Mouse (Mus musculus) lung, postnatal 0 days (tissue): ENCODE results near the gene E330021D16Rik. TPM values are rescaled to one million over a fixed set of nuclear protein-coding genes. Genes with fewer than 3 reads are reported as not detected.
A peak's percentile ranks its signal among the peaks of the same experiment; 100 is the strongest.
"Not testable (repeated sequence)": the region's sequence is repeated elsewhere in the genome, so short reads cannot be mapped to it uniquely, and the experiment has no call there.

ENCODE experiments used
- ATAC-seq: fragments of 200-750 bp; cut with Nextera tagmentation; 2 replicates; pipeline ENCODE4 v1.8.0; 2017; ENCODE audit warnings: moderate library complexity
- DNase-seq: peaks from one replicate; pipeline ENCODE4 v3.0.0-alpha.2; 2016; ENCODE audit warnings: low spot score
- H3K27ac ChIP-seq: fragments of 300-500 bp; sonication (generic); 2 replicates; pipeline ENCODE4 v1.5.1; 2014; ENCODE audit warnings: antibody characterized with exemption, mild to moderate bottlenecking, low read length, mixed read lengths
- H3K27me3 ChIP-seq: fragments of 300-500 bp; sonication (generic); replicated peaks from 2 replicates; pipeline ENCODE4 v1.6.1; 2014; ENCODE audit warnings: low read length, mixed read lengths; ENCODE audit not compliant: insufficient read depth
- H3K36me3 ChIP-seq: fragments of 300-500 bp; sonication (generic); 2 replicates; pipeline ENCODE4 v1.6.1; 2014; ENCODE audit warnings: low read length, mixed read lengths; ENCODE audit not compliant: insufficient read depth
- H3K4me1 ChIP-seq: fragments of 300-500 bp; sonication (generic); 2 replicates; pipeline ENCODE4 v1.6.1; 2014; ENCODE audit warnings: antibody characterized with exemption, low read depth, low read length, mixed read lengths; ENCODE audit not compliant: insufficient read depth
- H3K4me2 ChIP-seq: fragments of 300-500 bp; sonication (generic); replicated peaks from 2 replicates; pipeline ENCODE4 v1.6.1; 2014; ENCODE audit warnings: low read depth, mild to moderate bottlenecking, low read length, moderate library complexity, mixed read lengths
- H3K4me3 ChIP-seq: fragments of 300-500 bp; sonication (generic); 2 replicates; pipeline ENCODE4 v1.5.1; 2014; ENCODE audit warnings: low read depth, low read length
- H3K9ac ChIP-seq: fragments of 300-500 bp; sonication (generic); replicated peaks from 2 replicates; pipeline ENCODE4 v1.6.1; 2014; ENCODE audit warnings: low read depth, mild to moderate bottlenecking
- H3K9me3 ChIP-seq: fragments of 300-500 bp; sonication (generic); 2 replicates; pipeline ENCODE4 v1.6.1; 2016; ENCODE audit warnings: low read length, mixed read lengths
- CTCF ChIP-seq: IDR thresholded peaks from 2 replicates; pipeline ENCODE4 v1.5.1; 2016; ENCODE audit warnings: antibody characterized with exemption, mild to moderate bottlenecking
- EP300 ChIP-seq: IDR thresholded peaks from 2 replicates; pipeline ENCODE4 v1.6.1; 2016; ENCODE audit warnings: antibody characterized with exemption, mild to moderate bottlenecking, control low read depth
- WGBS: fragments of 180-500 bp; shearing (Covaris S2); extraction: QIAGEN DNeasy Blood & Tissue Kit; methylation state at CpG from one replicate; pipeline ENCODE4 v1.1.7; 2014; 5-methylcytosine and 5-hydroxymethylcytosine counted together
- polyA plus RNA-seq: library from polyadenylated mRNA; unstranded; fragments of >200 nt; fragmentation: Nextera tagmentation; extraction: Ambion mirVana; gene quantifications from 2 replicates; pipeline ENCODE4 v1.2.1, GENCODE M21; 2015

E330021D16Rik gene
- polyA plus RNA-seq, 1 experiment from 2014 or later: 0.11 TPM

GRCm38 (mm10) chr6:136455696-136456095, 40.3 kb upstream of the E330021D16Rik start:
- H3K4me1 ChIP-seq: no peaks in the 10 kb centered on the region
- no peak for TF ChIP-seq CTCF
- TF ChIP-seq EP300: no peak

GRCm38 (mm10) chr6:136452623-136453022, 37.3 kb upstream of the E330021D16Rik start:
- Histone ChIP-seq H3K27ac (no peak overlapping the region), H3K4me2 (no peak overlapping the region), H3K9ac (no peak overlapping the region), H3K27me3 (no peaks in the 10 kb centered on the region), H3K4me3 (no peak overlapping the region), H3K4me1 (no peaks in the 10 kb centered on the region), H3K36me3 (no peaks in the 10 kb centered on the region), H3K9me3 (no peaks in the 10 kb centered on the region)
- ATAC-seq (no peak), DNase-seq (no peak)
- TF ChIP-seq EP300 (no peak), CTCF (no peak)
- 81% methylated on average over 3 of the region's 3 CpGs for WGBS

More at GRCm38 (mm10) chr6:136455696-136456095, 40.3 kb upstream of the E330021D16Rik start:
- WGBS: 45% methylated on average over 3 of the region's 3 CpGs
- Histone ChIP-seq H3K9ac (no peak overlapping the region), H3K9me3 (no peaks in the 10 kb centered on the region), H3K36me3 (no peaks in the 10 kb centered on the region), H3K4me2 (no peak overlapping the region), H3K4me3 (no peak overlapping the region), H3K27me3 (no peaks in the 10 kb centered on the region), H3K27ac (no peak overlapping the region)
- DNase-seq (peak; percentile 58), ATAC-seq (peak; percentile 57)

GRCm38 (mm10) chr6:136450863-136451262, 35.5 kb upstream of the E330021D16Rik start:
- Histone ChIP-seq H3K27me3 (no peaks in the 10 kb centered on the region), H3K9ac (no peak overlapping the region), H3K36me3 (no peaks in the 10 kb centered on the region), H3K9me3 (no peaks in the 10 kb centered on the region), H3K4me3 (no peak overlapping the region), H3K27ac (no peak overlapping the region), H3K4me2 (no peak overlapping the region), H3K4me1 (no peaks in the 10 kb centered on the region)
- TF ChIP-seq CTCF: no peak
- TF ChIP-seq EP300: no peak
- WGBS: 88% methylated on average over 6 of the region's 6 CpGs
- DNase-seq (no peak), ATAC-seq (no peak)

GRCm38 (mm10) chr6:136449930-136450329, 34.6 kb upstream of the E330021D16Rik start:
- Histone ChIP-seq H3K27me3 (no peaks in the 10 kb centered on the region), H3K9ac (no peak overlapping the region), H3K4me3 (no peak overlapping the region), H3K4me2 (no peak overlapping the region), H3K36me3 (no peaks in the 10 kb centered on the region), H3K9me3 (no peaks in the 10 kb centered on the region), H3K27ac (no peak overlapping the region; the same call in 1 of the 2 replicates), H3K4me1 (no peaks in the 10 kb centered on the region)
- no peak for ATAC-seq
- TF ChIP-seq CTCF (no peak), EP300 (no peak)
- DNase-seq: no peak
- 77% methylated on average over 1 of the region's 1 CpGs for WGBS

GRCm38 (mm10) chr6:136449270-136449692, 33.9 kb upstream of the E330021D16Rik start:
- Histone ChIP-seq H3K9ac (no peak overlapping the region), H3K27me3 (no peaks in the 10 kb centered on the region), H3K4me1 (no peaks in the 10 kb centered on the region), H3K36me3 (no peaks in the 10 kb centered on the region), H3K4me2 (no peak overlapping the region), H3K9me3 (no peaks in the 10 kb centered on the region), H3K27ac (peak overlapping the region; percentile 15; the same call in 1 of the 2 replicates), H3K4me3 (no peak overlapping the region)
- 8% methylated on average over 9 of the region's 9 CpGs for WGBS
- DNase-seq (peak; percentile 80), ATAC-seq (peak; percentile 91)
- TF ChIP-seq CTCF (no peak), EP300 (no peak)

- not testable (repeated sequence) for H3K4me3 ChIP-seq, ATAC-seq, H3K9me3 ChIP-seq, H3K4me2 ChIP-seq, H3K4me1 ChIP-seq, H3K27me3 ChIP-seq, H3K9ac ChIP-seq, H3K36me3 ChIP-seq, DNase-seq, H3K27ac ChIP-seq
- WGBS: 70% methylated on average over 2 of the region's 2 CpGs
Observed at GRCm38 (mm10) chr6:136439205-136439604, 23.8 kb upstream of the E330021D16Rik start.

- DNase-seq, H3K4me1 ChIP-seq, H3K27me3 ChIP-seq, H3K4me3 ChIP-seq, H3K9me3 ChIP-seq, H3K9ac ChIP-seq, H3K27ac ChIP-seq, ATAC-seq, H3K4me2 ChIP-seq, H3K36me3 ChIP-seq: not testable (repeated sequence)
- WGBS: 87% methylated on average over 3 of the region's 3 CpGs
Observed at GRCm38 (mm10) chr6:136436151-136436550, 20.8 kb upstream of the E330021D16Rik start.
